Mouse (Mus musculus): Measurements from ENCODE around the gene Ezh2. TPM values are rescaled to one million over a fixed set of nuclear protein-coding genes. Genes with fewer than 3 reads are reported as not detected.
"Not testable (repeated sequence)": the region's sequence is repeated elsewhere in the genome, so short reads cannot be mapped to it uniquely, and the experiment has no call there.

Ezh2 gene
- polyA plus RNA-seq, 1 experiment = 24.3 TPM

GRCm38 (mm10) chr6:47621039-47621438 lies 25.9 kb upstream of the Ezh2 start:
- DNase-seq = no peak
- Histone ChIP-seq H3K4me3 (replicated peaks; ENCODE audit: insufficient read depth, low read depth, low read length) (no peak overlapping the region), H3K4me1 (ENCODE audit: control insufficient read depth, insufficient read depth, low read length) (no peaks in the 10 kb centered on the region), H3K27ac (ENCODE audit: insufficient read depth, low read length) (no peak overlapping the region), H3K27me3 (ENCODE audit: control insufficient read depth, insufficient read depth, low read length) (no peaks in the 10 kb centered on the region)
- 81% methylated on average over 2 of the region's 2 CpGs for WGBS
- TF ChIP-seq CTCF (IDR thresholded peaks at IDR 0.05; ENCODE audit: borderline replicate concordance, insufficient read depth, low read depth, low read length) (no peak), POLR2A (IDR thresholded peaks at IDR 0.05; ENCODE audit: borderline replicate concordance, insufficient read depth, low read length) (no peak)

GRCm38 (mm10) chr6:47608306-47608705 lies 13.2 kb upstream of the Ezh2 start:
- not testable (repeated sequence) for H3K4me1 ChIP-seq (ENCODE audit: control insufficient read depth, insufficient read depth, low read length); H3K27me3 ChIP-seq (ENCODE audit: control insufficient read depth, insufficient read depth, low read length); H3K27ac ChIP-seq (ENCODE audit: insufficient read depth, low read length); H3K4me3 ChIP-seq (replicated peaks; ENCODE audit: insufficient read depth, low read depth, low read length); DNase-seq
- WGBS = 60% methylated on average over 5 of the region's 5 CpGs

DNA sequence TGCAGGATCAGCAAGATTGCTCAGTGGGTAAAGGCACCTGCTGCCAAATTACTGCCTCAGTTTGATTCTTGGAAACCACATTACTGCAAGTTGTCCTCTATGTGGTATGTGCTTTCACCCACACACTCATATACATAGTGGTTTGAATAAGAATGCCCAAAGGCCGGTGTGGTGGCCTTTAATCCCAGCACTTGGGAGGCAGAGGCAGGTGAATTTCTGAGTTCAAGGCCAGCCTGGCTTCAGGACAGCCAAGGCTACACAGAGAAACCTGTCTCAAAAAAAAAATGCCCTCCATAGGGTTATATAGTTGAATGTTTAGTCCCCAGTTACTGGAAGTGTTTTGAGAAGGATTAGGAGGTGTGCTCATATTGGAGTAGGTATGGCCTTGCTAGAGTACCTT lies 6.8 kb upstream of the Ezh2 start:
- H3K27ac ChIP-seq (ENCODE audit: insufficient read depth, low read length) = no peak overlapping the region
- no peak for TF ChIP-seq POLR2A (IDR thresholded peaks at IDR 0.05; ENCODE audit: borderline replicate concordance, insufficient read depth, low read length)
- no peak for TF ChIP-seq CTCF (IDR thresholded peaks at IDR 0.05; ENCODE audit: borderline replicate concordance, insufficient read depth, low read depth, low read length)
- 83% methylated on average over 1 of the region's 1 CpGs for WGBS
- no peak overlapping the region for H3K4me3 ChIP-seq (replicated peaks; ENCODE audit: insufficient read depth, low read depth, low read length)
- no peaks in the 10 kb centered on the region for H3K27me3 ChIP-seq (ENCODE audit: control insufficient read depth, insufficient read depth, low read length)
- no peaks in the 10 kb centered on the region for H3K4me1 ChIP-seq (ENCODE audit: control insufficient read depth, insufficient read depth, low read length)
- DNase-seq = no peak

DNA sequence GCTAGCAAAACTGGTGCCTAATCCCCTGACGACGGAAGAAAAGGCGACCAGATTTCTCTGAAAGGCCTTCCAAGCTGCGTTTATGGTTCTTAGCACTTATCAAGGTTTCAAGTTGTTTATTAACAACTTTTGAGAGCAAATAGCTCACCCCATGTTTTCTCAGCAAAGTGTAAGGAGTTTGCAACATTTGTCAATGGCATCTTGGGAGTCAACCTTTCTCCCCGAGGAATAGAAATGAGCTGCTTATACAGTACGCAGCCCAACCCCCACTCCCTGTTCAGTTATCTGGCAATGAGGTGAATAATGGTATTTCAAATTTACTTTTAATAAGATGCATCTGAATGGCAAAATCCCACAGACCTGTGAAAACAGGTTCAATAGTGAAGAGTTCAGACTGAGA lies 555 bp upstream of the Ezh2 start:
- under 1% methylated on average over 6 of the region's 6 CpGs for WGBS
- Histone ChIP-seq H3K27me3 (ENCODE audit: control insufficient read depth, insufficient read depth, low read length) (no peaks in the 10 kb centered on the region), H3K27ac (ENCODE audit: insufficient read depth, low read length) (no peak overlapping the region), H3K4me3 (replicated peaks; ENCODE audit: insufficient read depth, low read depth, low read length) (peak overlapping the region; percentile 66), H3K4me1 (ENCODE audit: control insufficient read depth, insufficient read depth, low read length) (no peaks in the 10 kb centered on the region)
- DNase-seq = no peak
- no peak for TF ChIP-seq CTCF (IDR thresholded peaks at IDR 0.05; ENCODE audit: borderline replicate concordance, insufficient read depth, low read depth, low read length)
- no peak for TF ChIP-seq POLR2A (IDR thresholded peaks at IDR 0.05; ENCODE audit: borderline replicate concordance, insufficient read depth, low read length)

DNA sequence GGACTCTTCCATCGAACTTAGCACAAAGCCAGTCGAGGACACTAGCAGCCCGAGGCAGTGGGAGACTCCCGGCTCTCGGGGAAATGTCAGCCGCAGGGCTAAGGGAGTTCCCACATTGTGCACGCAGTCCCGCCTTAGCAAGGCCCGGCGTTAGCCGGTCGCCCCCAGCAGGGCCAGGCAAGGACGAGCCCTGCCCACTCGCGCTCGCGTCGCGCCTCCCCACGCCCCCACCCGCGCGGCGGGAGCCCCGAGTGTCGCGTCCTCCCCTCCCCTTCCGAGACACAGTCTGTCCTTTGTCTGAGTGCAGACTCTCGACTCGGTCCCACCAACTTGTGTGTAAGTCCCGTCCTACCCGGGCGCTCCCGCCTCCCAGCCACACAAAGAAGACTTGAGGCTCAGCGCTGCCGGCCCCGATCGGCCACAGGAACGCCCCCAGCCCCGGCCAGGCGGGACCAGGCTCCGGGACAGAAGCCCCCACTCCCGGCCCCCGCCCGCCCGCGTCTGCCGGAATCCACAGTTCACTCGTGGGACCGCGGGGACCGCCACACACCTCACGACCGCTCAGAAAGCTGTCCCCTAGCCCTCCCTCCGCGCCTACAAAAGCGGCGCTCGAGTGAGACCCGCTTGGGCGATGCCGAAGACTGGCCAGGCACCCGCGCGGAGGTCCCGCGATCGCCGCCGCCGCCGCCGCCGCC lies 853 bp downstream of the Ezh2 start:
- TF ChIP-seq CTCF (IDR thresholded peaks at IDR 0.05; ENCODE audit: borderline replicate concordance, insufficient read depth, low read depth, low read length) (no peak), POLR2A (IDR thresholded peaks at IDR 0.05; ENCODE audit: borderline replicate concordance, insufficient read depth, low read length) (no peak)
- 1% methylated on average over 72 of the region's 74 CpGs for WGBS
- peak; percentile 78 to 79 for DNase-seq
- Histone ChIP-seq H3K27ac (ENCODE audit: insufficient read depth, low read length) (peak overlapping the region; percentile 23; the same call in 1 of the 2 replicates), H3K27me3 (ENCODE audit: control insufficient read depth, insufficient read depth, low read length) (no peaks in the 10 kb centered on the region), H3K4me3 (replicated peaks; ENCODE audit: insufficient read depth, low read depth, low read length) (peak overlapping the region; percentile 66), H3K4me1 (ENCODE audit: control insufficient read depth, insufficient read depth, low read length) (no peaks in the 10 kb centered on the region)

- DNase-seq = no peak
- TF ChIP-seq POLR2A (IDR thresholded peaks at IDR 0.05; ENCODE audit: borderline replicate concordance, insufficient read depth, low read length) (no peak), CTCF (IDR thresholded peaks at IDR 0.05; ENCODE audit: borderline replicate concordance, insufficient read depth, low read depth, low read length) (no peak)
- no peaks in the 10 kb centered on the region for H3K4me1 ChIP-seq (ENCODE audit: control insufficient read depth, insufficient read depth, low read length)
- H3K27ac ChIP-seq (ENCODE audit: insufficient read depth, low read length) = no peak overlapping the region
- 3% methylated on average over 9 of the region's 9 CpGs for WGBS
- peak overlapping the region; percentile 66 for H3K4me3 ChIP-seq (replicated peaks; ENCODE audit: insufficient read depth, low read depth, low read length)
- no peaks in the 10 kb centered on the region for H3K27me3 ChIP-seq (ENCODE audit: control insufficient read depth, insufficient read depth, low read length)
Observed at GRCm38 (mm10) chr6:47593590-47593989, 1.6 kb downstream of the Ezh2 start.

- 68% methylated on average over 2 of the region's 2 CpGs for WGBS
- H3K27me3 ChIP-seq (ENCODE audit: control insufficient read depth, insufficient read depth, low read length); DNase-seq; H3K27ac ChIP-seq (ENCODE audit: insufficient read depth, low read length); H3K4me1 ChIP-seq (ENCODE audit: control insufficient read depth, insufficient read depth, low read length); H3K4me3 ChIP-seq (replicated peaks; ENCODE audit: insufficient read depth, low read depth, low read length): not testable (repeated sequence)
Observed at GRCm38 (mm10) chr6:47587332-47587731, 7.8 kb downstream of the Ezh2 start.

GRCm38 (mm10) chr6:47572887-47573286 lies 22.3 kb downstream of the Ezh2 start:
- 83% methylated on average over 2 of the region's 2 CpGs for WGBS
- Histone ChIP-seq H3K4me3 (replicated peaks; ENCODE audit: insufficient read depth, low read depth, low read length) (no peak overlapping the region), H3K27me3 (ENCODE audit: control insufficient read depth, insufficient read depth, low read length) (no peaks in the 10 kb centered on the region), H3K27ac (ENCODE audit: insufficient read depth, low read length) (no peak overlapping the region), H3K4me1 (ENCODE audit: control insufficient read depth, insufficient read depth, low read length) (no peaks in the 10 kb centered on the region)
- no peak for DNase-seq
- TF ChIP-seq CTCF (IDR thresholded peaks at IDR 0.05; ENCODE audit: borderline replicate concordance, insufficient read depth, low read depth, low read length) = no peak
- no peak for TF ChIP-seq POLR2A (IDR thresholded peaks at IDR 0.05; ENCODE audit: borderline replicate concordance, insufficient read depth, low read length)
